Mouse (Mus musculus): Measurements from ENCODE around the gene Arfgap3.
"Not testable (repeated sequence)": the region's sequence is repeated elsewhere in the genome, so short reads cannot be mapped to it uniquely, and the experiment has no call there.

The Arfgap3 gene

DNA sequence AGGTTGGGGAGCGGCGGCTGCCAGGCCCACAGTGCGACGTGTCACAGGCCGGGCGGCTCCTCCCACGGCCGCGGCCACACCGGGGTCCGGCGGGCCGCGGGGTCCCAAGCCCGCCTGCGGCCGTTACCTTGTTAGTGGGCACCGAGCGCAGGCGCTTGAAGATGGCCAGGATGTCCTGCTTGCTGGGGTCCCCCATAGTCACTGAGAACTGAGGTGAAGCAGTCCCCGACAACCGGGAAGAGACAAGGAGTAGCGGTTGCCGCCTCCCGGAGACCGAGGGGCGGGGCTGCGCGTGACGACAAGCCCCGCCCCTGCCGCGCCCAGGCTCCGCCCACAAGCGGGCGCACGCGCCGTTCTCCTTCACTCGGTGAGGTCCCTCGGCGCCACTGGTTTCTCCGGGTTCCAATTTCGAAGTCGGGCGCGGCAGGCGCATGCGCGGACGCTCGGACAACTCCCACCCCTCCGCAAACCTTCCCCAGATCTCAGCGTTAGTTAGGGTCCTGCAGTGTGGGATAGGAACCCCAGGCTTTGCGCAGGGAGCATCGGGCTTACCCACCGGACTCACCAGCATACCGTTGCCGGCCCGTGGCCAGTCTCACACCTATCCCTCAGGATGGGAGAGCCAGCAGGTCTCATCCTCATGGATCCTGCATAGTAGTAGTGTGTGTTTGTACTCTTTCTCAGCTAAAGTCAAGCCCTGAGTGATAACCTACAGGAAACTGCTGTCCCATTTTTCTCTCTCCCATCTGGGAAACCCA, at the start of gene Arfgap3:
Gene Arfgap3 (minus strand): TSS at position 294 of the 758 bp plus-strand sequence.
- DNase-seq = peak; percentile 97

GRCm38 (mm10) chr15:83392722-83393121, 42.7 kb upstream of the Arfgap3 start:
- no peak for DNase-seq

DNA sequence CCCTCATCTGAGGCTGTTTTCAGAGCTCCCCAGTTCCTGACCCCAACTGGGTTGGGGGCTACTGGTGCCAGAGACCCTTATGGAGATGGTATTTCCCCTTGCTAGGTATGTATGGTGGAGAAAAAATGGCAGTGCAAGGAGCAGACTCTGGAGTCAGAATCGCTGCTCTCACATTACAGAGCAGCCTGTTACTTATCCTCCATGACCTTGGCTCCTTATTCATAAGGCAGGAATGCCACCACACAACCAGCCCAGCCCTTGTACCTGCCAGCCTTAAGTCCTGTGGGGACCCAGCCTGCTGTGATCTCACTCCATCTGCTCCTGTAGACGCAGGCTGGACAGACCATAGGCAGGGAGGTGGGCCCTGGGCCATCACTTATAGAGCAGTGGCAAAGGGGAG, 37.9 kb upstream of the Arfgap3 start:
- no peak for DNase-seq

DNA sequence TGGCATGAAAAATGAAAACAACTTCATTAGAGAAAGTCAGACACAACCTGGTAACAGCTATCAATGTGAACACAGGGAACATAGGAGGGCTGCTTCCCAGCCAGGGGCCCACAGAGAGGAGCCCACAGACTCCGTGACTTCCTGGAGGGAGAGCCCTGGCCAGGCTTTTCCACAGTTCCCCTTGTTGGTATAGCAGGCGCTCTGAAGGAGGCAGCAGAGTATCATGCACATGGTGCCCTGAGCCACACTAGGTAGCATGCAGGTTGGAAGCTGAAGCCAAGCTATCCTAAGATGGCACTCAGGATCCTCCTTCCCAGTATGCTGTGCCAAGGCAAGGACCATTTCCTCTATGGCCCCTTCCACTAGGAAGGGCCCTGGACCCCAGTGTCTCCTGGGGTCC, 33.6 kb upstream of the Arfgap3 start:
- no peak for DNase-seq

- no peak for DNase-seq
Measured at GRCm38 (mm10) chr15:83383136-83383535, 33.1 kb upstream of the Arfgap3 start.

- no peak for DNase-seq
Measured at GRCm38 (mm10) chr15:83382467-83382866, 32.4 kb upstream of the Arfgap3 start.

GRCm38 (mm10) chr15:83377153-83377552, 27.1 kb upstream of the Arfgap3 start:
- DNase-seq = no peak

- peak; percentile 76 for DNase-seq
Measured at GRCm38 (mm10) chr15:83375136-83375535, 25.1 kb upstream of the Arfgap3 start.

GRCm38 (mm10) chr15:83374076-83374475, 24.0 kb upstream of the Arfgap3 start:
- no peak for DNase-seq

DNA sequence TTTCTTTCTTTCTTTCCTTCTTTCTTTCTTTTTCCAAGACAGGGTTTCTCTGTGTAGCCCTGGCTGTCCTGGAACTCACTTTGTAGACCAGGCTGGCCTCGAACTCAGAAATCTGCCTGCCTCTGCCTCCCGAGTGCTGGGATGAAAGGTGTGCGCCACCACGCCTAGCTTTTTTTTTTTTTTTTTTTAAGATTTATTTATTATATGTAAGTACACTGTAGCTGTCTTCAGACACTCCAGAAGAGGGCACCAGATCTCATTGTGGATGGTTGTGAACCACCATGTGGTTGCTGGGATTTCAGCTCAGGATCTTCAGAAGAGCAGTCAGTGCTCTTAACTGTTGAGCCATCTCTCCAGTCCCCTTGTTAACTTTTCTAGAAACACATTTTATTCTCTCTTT, 18.7 kb upstream of the Arfgap3 start:
- DNase-seq = not testable (repeated sequence)

GRCm38 (mm10) chr15:83368261-83368660, 18.2 kb upstream of the Arfgap3 start:
- DNase-seq = peak; percentile 70

- peak; percentile 88 for DNase-seq
Measured at GRCm38 (mm10) chr15:83366933-83367552, 17.0 kb upstream of the Arfgap3 start.

DNA sequence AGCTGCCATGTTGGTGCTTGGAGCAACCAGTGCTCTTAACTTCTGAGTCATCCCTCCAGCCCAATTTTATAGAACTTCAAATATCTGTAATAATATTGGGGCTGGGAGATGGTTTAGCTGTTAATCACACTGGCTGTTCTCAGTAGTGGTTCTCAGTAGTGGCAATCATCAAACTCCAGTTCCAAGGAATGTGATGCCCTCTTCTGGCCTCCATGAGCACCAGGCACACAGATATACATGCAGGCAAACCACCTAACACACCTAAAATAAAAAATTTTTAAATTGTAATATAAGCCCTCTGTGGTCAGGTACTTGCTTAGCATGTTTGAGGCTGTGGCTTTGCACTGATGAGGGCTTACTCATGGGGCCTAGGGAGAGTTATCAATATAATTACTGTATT, 15.7 kb upstream of the Arfgap3 start:
- DNase-seq = no peak

GRCm38 (mm10) chr15:83364194-83364593, 14.1 kb upstream of the Arfgap3 start:
- DNase-seq = no peak

DNA sequence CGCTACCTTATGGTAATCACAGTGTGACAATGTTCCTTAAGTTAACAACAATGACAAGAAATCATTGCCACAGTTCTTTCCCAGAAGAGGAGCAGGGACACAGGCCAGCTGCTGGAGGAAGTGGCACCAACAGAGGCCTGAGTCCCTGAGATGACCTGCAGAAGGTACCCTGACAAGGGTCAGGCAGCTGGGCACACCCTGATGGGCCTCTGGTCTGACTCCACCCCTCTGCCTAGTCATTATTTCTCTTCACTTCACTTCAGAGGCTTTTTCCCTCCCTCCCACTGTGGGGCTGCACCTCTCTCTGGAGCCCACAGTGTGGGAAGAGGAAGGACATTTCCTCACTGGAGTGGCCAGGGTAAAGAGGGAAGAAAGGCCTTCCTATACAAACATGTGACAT, 12.8 kb upstream of the Arfgap3 start:
- not testable (repeated sequence) for DNase-seq

GRCm38 (mm10) chr15:83360899-83361298, 10.9 kb upstream of the Arfgap3 start:
- DNase-seq = not testable (repeated sequence)

DNA sequence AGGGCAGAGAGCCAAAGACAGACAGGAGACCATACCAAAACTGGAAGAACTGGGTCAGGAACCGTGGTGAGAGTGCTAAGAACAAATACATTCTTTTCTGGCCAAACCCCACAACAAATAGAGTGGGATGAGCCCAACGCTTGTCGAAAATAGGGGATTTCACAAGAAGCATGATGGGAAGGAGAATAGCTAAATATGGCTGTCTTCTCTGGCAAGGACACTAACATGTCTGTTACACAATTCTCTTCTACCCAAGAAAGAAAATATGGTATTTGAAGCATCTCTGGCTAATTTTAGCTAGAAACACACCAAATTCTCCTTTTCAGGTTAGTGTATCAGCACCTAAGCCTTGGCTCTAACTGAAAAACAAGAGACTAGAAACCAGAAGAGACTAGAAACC, 10.1 kb upstream of the Arfgap3 start:
- no peak for DNase-seq

GRCm38 (mm10) chr15:83358476-83358875, 8.4 kb upstream of the Arfgap3 start:
- DNase-seq = peak; percentile 41

- DNase-seq = no peak
Measured at GRCm38 (mm10) chr15:83351546-83351945, 1.5 kb upstream of the Arfgap3 start.

- DNase-seq = no peak
Measured at GRCm38 (mm10) chr15:83350859-83351258, 812 bp upstream of the Arfgap3 start.

GRCm38 (mm10) chr15:83349225-83349953, 658 bp downstream of the Arfgap3 start:
- no peak for DNase-seq

- DNase-seq = no peak
Measured at GRCm38 (mm10) chr15:83348747-83349146, 1.3 kb downstream of the Arfgap3 start.

- DNase-seq = no peak
Measured at GRCm38 (mm10) chr15:83345898-83346529, 4.0 kb downstream of the Arfgap3 start.
